Mouse (Mus musculus) midbrain, embryonic 15.5 days (tissue): ENCODE measurements at regions not wholly inside any gene's neighbourhood (a gene's known extent, or its start where the extent isn't known, plus 50 kb on each side); places are given as distances from the start of the nearest gene placed in this dataset.

ENCODE experiments used
- ATAC-seq: fragments of 200-750 bp; cut with Nextera tagmentation; replicated peaks from 2 replicates; pipeline ENCODE4 v1.8.0; 2017; ENCODE audit warnings: moderate TSS enrichment
- H3K27ac ChIP-seq: fragments of 300-500 bp; sonication (generic); 2 replicates; pipeline ENCODE4 v1.5.1; 2015; ENCODE audit warnings: mild to moderate bottlenecking, inconsistent platforms
- H3K27me3 ChIP-seq: fragments of 300-500 bp; sonication (generic); replicated peaks from 2 replicates; pipeline ENCODE4 v1.6.1; 2015; ENCODE audit warnings: inconsistent platforms
- H3K36me3 ChIP-seq: fragments of 300-500 bp; sonication (generic); replicated peaks from 2 replicates; pipeline ENCODE4 v1.6.1; 2015; ENCODE audit warnings: inconsistent platforms
- H3K4me1 ChIP-seq: fragments of 300-500 bp; sonication (generic); 2 replicates; pipeline ENCODE4 v1.6.1; 2015; ENCODE audit warnings: inconsistent platforms
- H3K4me2 ChIP-seq: fragments of 300-500 bp; sonication (generic); 2 replicates; pipeline ENCODE4 v1.6.1; 2015; ENCODE audit warnings: inconsistent platforms, mild to moderate bottlenecking, moderate library complexity
- H3K4me3 ChIP-seq: fragments of 300-500 bp; sonication (generic); 2 replicates; pipeline ENCODE4 v1.5.1; 2015; ENCODE audit warnings: mild to moderate bottlenecking, inconsistent platforms
- H3K9ac ChIP-seq: fragments of 300-500 bp; sonication (generic); 2 replicates; pipeline ENCODE4 v1.6.1; 2015; ENCODE audit warnings: mild to moderate bottlenecking, inconsistent platforms
- H3K9me3 ChIP-seq: fragments of 300-500 bp; sonication (generic); 2 replicates; pipeline ENCODE4 v1.6.1; 2016; ENCODE audit warnings: inconsistent platforms
- WGBS: fragments of 180-500 bp; shearing (Covaris S2); methylation state at CpG from one replicate; pipeline ENCODE4 v1.1.7; 2015; ENCODE audit warnings: mixed read lengths; 5-methylcytosine and 5-hydroxymethylcytosine counted together

DNA sequence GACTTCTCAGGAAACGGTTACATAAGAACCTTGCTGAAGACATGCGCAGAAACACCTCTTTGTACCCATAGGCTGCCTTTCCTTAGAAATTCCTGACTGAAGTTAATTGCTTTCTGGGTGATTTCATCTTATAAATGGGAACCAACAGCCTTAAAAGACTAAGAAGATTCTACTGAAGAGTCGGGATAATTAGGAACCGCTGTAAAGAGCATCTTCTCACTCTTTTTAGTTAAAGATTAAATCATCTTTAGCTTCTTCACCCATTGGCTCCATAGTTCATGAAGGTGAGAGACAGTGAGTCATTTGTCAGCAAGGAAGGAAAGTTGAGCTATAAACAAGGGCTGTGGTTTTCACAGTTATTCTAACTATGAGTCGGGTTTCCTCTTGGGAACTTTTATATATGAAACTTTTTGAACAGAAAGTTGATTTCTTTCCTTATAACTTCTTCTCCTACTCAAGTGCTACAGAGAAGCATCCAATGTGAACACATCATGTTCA lies 93.1 kb downstream of the Car2 start:
- Histone ChIP-seq H3K9ac (no peak overlapping the region), H3K27ac (no peak overlapping the region), H3K9me3 (no peaks in the 10 kb centered on the region), H3K4me3 (no peak overlapping the region), H3K4me2 (no peak overlapping the region), H3K4me1 (no peaks in the 10 kb centered on the region), H3K27me3 (no peaks in the 10 kb centered on the region), H3K36me3 (no peaks in the 10 kb centered on the region)
- WGBS, result 57% methylated on average over 5 of the region's 5 CpGs
- no peak for ATAC-seq

DNA sequence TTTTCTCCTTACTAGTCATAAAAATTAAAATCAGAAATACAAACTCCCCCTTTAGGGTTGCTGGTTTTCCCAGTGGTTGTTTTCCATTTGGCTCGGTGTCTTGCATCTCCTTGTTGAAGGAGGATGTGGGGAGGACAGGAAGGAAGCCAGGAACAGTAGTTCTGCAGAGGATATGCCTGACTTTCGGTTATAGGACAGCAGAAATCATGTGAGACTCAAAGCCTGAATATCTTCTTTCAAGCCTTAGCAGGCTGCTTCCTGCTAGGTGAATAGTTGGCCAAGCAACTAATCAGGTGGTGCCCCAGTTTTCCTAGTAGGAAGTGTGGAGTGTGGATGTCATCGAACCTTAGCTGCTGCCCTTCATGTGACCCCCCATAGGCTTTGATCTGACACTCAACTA lies 103.6 kb downstream of the Car2 start:
- no peaks in the 10 kb centered on the region for H3K36me3 ChIP-seq
- H3K9me3 ChIP-seq, result no peaks in the 10 kb centered on the region
- no peak overlapping the region for H3K27ac ChIP-seq
- H3K4me3 ChIP-seq, result no peak overlapping the region
- no peak overlapping the region for H3K9ac ChIP-seq
- ATAC-seq, result no peak
- H3K4me2 ChIP-seq, result no peak overlapping the region
- H3K27me3 ChIP-seq, result no peaks in the 10 kb centered on the region
- no peaks in the 10 kb centered on the region for H3K4me1 ChIP-seq
- 75% methylated on average over 3 of the region's 3 CpGs for WGBS

DNA sequence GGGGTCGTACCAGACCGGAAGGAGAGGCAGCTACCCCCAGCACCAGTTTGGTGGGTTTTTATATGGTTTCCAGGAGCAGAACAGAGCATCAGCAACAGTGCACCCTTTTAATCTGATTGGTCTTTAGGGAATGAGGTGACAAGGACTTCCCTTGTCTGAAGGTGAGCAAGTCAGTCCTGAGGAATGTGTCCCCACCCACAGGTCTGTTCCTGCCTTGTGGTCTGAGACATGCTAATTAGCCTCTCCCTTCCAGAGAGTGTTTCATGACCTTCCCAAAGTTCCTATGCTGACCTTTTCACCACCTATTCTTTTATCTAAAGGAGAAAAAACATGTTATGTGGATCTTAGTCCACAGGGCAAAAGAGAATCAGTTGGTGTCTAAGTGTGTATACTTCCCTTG lies 107.9 kb downstream of the Car2 start:
- Histone ChIP-seq H3K4me3 (no peak overlapping the region), H3K9ac (no peak overlapping the region), H3K36me3 (no peaks in the 10 kb centered on the region), H3K9me3 (no peaks in the 10 kb centered on the region), H3K27me3 (no peaks in the 10 kb centered on the region), H3K4me1 (no peaks in the 10 kb centered on the region), H3K27ac (no peak overlapping the region), H3K4me2 (no peak overlapping the region)
- no peak for ATAC-seq
- 98% methylated on average over 2 of the region's 2 CpGs for WGBS

DNA sequence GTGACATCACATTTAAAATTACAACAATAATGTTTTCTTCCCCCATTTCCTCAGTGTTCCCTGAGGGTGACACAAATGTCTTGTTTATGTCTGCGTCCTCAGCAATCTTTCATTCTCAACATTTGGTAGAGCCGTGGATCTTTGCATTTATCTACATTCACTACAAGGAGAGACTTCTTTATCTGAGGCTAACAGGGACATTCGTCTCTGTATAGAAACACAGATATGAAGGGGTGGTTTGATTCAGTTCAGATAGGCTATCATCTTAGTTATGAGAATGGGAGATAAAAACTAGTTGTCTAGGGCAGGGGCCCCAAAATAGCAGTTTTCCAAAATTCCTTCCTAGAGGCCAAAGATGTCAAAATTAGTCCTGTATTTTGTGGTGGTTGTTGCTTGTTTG lies 111.2 kb downstream of the Car2 start:
- Histone ChIP-seq H3K27ac (no peak overlapping the region), H3K27me3 (no peaks in the 10 kb centered on the region), H3K4me3 (no peak overlapping the region), H3K4me1 (no peaks in the 10 kb centered on the region), H3K9me3 (no peaks in the 10 kb centered on the region), H3K9ac (no peak overlapping the region), H3K36me3 (no peaks in the 10 kb centered on the region), H3K4me2 (no peak overlapping the region)
- 88% methylated on average over 3 of the region's 3 CpGs for WGBS
- ATAC-seq, result no peak

DNA sequence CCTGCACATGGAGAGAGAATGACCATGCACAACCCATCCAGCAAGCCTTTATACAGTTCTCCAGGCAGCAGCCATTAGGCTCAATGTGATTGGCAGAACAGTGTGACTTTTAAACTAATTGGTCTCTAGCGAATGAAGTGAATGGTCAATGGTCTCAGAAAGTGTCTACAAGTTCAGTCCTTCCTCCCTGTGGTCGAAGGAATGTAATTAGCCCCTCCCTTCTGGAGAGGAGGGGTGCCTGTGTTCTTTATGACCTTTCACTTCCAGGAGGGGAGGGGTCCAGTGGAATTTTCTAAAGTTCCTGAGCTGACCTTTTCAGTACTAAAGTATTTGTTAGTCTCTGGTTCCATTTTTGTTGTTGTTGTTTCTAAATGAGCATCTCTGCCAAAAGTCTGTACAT lies 112.4 kb downstream of the Car2 start:
- Histone ChIP-seq H3K4me1 (no peaks in the 10 kb centered on the region), H3K9me3 (no peaks in the 10 kb centered on the region), H3K36me3 (no peaks in the 10 kb centered on the region), H3K9ac (no peak overlapping the region), H3K4me3 (no peak overlapping the region), H3K27me3 (no peaks in the 10 kb centered on the region), H3K4me2 (no peak overlapping the region), H3K27ac (no peak overlapping the region)
- 62% methylated on average over 2 of the region's 2 CpGs for WGBS
- no peak for ATAC-seq

DNA sequence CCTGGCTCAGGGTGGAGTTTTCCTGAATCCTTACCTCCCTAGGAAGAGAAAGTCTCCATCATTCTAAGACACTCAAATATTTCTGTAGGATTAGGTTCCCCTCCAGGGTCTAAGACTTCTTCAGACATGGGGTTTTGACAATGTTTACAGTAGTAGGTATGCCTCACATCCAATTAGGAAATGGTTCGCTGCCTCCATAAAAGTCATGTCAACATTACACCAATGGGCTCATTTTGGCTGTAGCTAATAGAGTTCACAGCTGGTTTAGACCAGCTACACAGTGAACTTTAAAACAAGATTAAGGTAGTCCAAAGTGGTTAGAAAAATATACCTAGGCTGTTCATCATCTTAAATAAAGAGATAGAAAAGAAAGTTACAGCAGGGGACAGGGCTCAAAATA lies 113.3 kb downstream of the Car2 start:
- no peak overlapping the region for H3K27ac ChIP-seq
- WGBS, result 87% methylated on average over 1 of the region's 1 CpGs
- H3K4me2 ChIP-seq, result no peak overlapping the region
- no peak overlapping the region for H3K9ac ChIP-seq
- no peaks in the 10 kb centered on the region for H3K27me3 ChIP-seq
- ATAC-seq, result no peak
- no peaks in the 10 kb centered on the region for H3K36me3 ChIP-seq
- no peaks in the 10 kb centered on the region for H3K9me3 ChIP-seq
- no peak overlapping the region for H3K4me3 ChIP-seq
- H3K4me1 ChIP-seq, result no peaks in the 10 kb centered on the region

DNA sequence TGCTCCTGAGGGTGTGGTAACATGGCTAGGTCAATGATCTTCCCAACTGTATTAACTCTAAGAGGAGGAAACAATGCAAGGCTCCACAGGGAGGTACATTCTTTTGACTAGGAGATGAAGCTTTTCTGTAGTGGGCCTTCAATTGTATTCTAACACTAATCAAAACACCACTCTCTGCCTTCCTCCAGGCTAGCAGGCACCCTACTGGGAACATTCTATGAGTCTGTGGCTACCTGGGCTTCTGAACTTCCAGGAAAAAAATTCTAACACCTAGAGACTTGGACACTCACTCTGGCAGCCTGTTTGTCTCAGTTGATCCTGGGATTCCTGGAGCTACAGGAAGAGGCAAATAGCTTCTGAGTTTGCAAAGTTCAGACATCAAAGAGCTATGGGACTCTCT lies 113.8 kb downstream of the Car2 start:
- no peaks in the 10 kb centered on the region for H3K36me3 ChIP-seq
- H3K27ac ChIP-seq, result no peak overlapping the region
- no peak overlapping the region for H3K4me3 ChIP-seq

DNA sequence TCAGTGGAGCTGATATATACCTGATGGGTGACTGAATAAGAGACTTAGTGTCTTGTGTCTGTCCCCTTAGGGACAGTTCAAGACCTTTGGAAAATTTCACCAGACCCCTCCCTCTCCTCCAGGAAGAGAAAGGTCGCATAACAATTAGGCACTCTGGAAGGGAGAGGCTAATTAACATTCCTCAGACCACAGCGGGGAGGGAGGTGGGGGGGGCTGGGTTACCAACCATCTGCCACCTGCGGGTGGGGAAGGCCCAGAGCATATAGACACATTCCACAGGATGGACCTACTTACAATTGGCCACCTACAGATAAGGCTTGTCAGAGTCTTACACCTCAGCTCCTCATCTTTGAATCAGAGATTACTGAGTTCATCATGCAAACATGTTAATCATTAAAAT lies 114.6 kb downstream of the Car2 start:
- 15% methylated on average over 3 of the region's 3 CpGs for WGBS
- H3K9ac ChIP-seq, result no peak overlapping the region
- H3K4me1 ChIP-seq, result no peaks in the 10 kb centered on the region
- H3K27ac ChIP-seq, result no peak overlapping the region
- no peak for ATAC-seq
- H3K4me2 ChIP-seq, result no peak overlapping the region
- no peaks in the 10 kb centered on the region for H3K9me3 ChIP-seq
- H3K27me3 ChIP-seq, result no peaks in the 10 kb centered on the region
- no peaks in the 10 kb centered on the region for H3K36me3 ChIP-seq
- H3K4me3 ChIP-seq, result no peak overlapping the region

More for the DNA sequence above, 113.8 kb downstream of the Car2 start:
- no peak for ATAC-seq
- no peaks in the 10 kb centered on the region for H3K9me3 ChIP-seq
- H3K4me2 ChIP-seq, result no peak overlapping the region
- H3K27me3 ChIP-seq, result no peaks in the 10 kb centered on the region
- no peaks in the 10 kb centered on the region for H3K4me1 ChIP-seq
- H3K9ac ChIP-seq, result no peak overlapping the region

DNA sequence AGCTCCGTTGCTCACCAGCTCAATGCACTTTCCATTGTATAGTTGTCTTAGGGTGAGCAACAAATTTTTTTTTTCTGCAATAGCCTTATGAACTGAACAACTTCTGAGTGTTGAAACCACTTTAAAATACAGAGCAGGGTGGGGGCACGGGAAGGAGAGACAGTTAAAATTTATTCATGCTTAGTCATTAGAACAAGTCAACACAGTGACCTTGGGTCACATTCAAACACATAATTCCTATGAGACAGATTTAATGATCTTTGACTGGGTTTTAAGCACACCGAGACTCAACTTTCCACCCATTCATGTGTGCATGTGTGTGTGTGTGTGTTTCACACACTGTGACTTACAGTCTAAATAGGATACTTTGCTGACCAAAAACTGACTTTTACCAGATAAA lies 121.7 kb downstream of the Car2 start:
- H3K36me3 ChIP-seq, result no peaks in the 10 kb centered on the region
- no peak overlapping the region for H3K4me3 ChIP-seq
- H3K9me3 ChIP-seq, result no peaks in the 10 kb centered on the region
- ATAC-seq, result no peak
- no peak overlapping the region for H3K27ac ChIP-seq
- no peaks in the 10 kb centered on the region for H3K4me1 ChIP-seq
- H3K9ac ChIP-seq, result no peak overlapping the region
- 77% methylated on average over 3 of the region's 3 CpGs for WGBS
- H3K4me2 ChIP-seq, result no peak overlapping the region
- no peaks in the 10 kb centered on the region for H3K27me3 ChIP-seq

DNA sequence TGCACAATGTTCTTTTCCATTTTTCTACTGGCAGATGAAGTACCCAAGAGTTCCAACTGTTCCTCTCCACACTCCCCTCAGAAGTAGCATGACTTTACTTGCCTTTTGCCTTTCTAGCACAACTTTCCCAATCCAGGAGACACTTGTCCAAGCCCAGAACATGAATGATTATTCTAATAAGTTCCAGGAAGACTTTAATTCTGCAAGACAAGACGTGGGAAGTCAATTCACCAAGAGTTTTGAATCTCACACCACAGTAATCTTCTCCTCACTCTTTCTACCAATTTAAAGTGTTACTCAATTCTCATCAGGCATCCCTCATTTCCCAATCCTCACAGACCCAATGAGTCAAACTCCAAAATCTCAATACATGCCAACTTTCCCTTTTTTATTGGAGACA lies 122.4 kb downstream of the Car2 start:
- ATAC-seq, result no peak
- Histone ChIP-seq H3K4me1 (no peaks in the 10 kb centered on the region), H3K4me2 (no peak overlapping the region), H3K9ac (no peak overlapping the region), H3K4me3 (no peak overlapping the region), H3K27me3 (no peaks in the 10 kb centered on the region), H3K36me3 (no peaks in the 10 kb centered on the region), H3K27ac (no peak overlapping the region), H3K9me3 (no peaks in the 10 kb centered on the region)
- whole genome bisulfite sequencing, result 77% methylated on average over 1 of the region's 1 CpGs

DNA sequence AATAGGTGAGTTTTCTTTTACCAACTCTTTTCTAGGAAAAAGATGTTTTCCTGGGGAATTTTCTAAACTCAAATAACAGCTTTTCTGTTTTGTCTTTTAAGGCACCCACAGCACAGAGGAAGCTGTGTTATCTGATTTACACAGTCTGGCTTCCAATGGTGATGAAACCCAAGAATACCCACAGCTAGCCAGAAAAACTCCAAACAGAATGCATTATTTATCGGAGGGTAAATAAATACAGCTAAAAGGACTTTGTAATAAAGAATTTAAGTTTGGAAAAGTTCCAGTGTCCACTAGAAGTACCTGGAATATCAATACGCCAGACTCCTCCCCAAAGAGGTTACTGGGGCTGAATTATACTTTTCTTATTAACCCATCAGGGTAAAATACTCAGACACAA lies 123.7 kb downstream of the Car2 start:
- no peak overlapping the region for H3K4me3 ChIP-seq
- H3K27ac ChIP-seq, result no peak overlapping the region
- WGBS, result 83% methylated on average over 2 of the region's 2 CpGs
- no peak overlapping the region for H3K4me2 ChIP-seq
- H3K9ac ChIP-seq, result no peak overlapping the region
- no peaks in the 10 kb centered on the region for H3K27me3 ChIP-seq
- no peak for ATAC-seq
- no peaks in the 10 kb centered on the region for H3K9me3 ChIP-seq
- H3K4me1 ChIP-seq, result no peaks in the 10 kb centered on the region
- no peaks in the 10 kb centered on the region for H3K36me3 ChIP-seq

DNA sequence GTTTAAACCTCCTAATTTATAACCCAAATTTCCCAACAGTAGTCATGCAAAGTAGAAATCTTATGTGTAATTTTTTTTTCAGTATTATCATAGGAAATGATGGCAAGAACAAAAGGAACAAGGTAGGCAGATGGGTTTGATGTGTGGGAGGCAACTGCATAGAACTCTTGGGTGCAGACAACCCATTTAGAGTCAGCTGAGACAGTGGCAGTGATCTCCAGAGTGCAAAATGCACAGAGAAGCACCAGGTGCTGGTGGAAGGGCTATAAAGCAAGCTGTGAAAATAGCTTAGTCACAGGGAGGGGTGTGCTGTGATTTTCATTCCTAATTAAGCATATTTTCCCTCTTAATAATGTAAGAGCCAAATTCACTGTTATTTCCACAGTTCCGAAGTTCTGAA lies 130.5 kb downstream of the Car2 start:
- Histone ChIP-seq H3K4me3 (no peak overlapping the region), H3K4me2 (no peak overlapping the region), H3K4me1 (no peaks in the 10 kb centered on the region), H3K9ac (no peak overlapping the region), H3K27me3 (no peaks in the 10 kb centered on the region), H3K27ac (no peak overlapping the region), H3K9me3 (no peaks in the 10 kb centered on the region), H3K36me3 (no peaks in the 10 kb centered on the region)
- no peak for ATAC-seq
- 65% methylated on average over 1 of the region's 1 CpGs for WGBS

DNA sequence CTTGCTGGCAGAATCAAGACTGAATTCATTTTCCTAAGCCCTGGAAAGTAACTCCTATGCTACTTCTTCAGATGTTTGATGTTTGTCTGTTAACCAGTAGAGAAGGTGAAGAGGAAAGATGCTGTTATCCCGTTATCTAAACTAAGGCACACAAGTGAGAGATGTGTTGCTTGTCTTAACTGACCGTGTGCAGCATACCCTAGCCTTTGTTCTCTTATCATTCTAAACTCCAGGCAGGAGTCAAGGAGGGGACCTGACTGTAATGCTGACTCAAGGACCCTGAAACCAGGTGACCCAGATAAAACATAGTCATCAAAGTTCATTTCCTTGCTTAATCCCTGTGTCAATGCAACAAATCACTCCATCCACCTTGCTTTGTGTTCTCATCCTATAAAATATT lies 136.7 kb downstream of the Car2 start:
- no peak overlapping the region for H3K27ac ChIP-seq
- no peaks in the 10 kb centered on the region for H3K9me3 ChIP-seq
- 78% methylated on average over 2 of the region's 2 CpGs for WGBS
- H3K4me2 ChIP-seq, result no peak overlapping the region
- H3K36me3 ChIP-seq, result no peaks in the 10 kb centered on the region
- no peak overlapping the region for H3K9ac ChIP-seq
- ATAC-seq, result no peak
- no peak overlapping the region for H3K4me3 ChIP-seq
- H3K4me1 ChIP-seq, result no peaks in the 10 kb centered on the region
- H3K27me3 ChIP-seq, result no peaks in the 10 kb centered on the region
